Mouse (Mus musculus) olfactory bulb, adult 2 months (tissue): ENCODE measurements at regions not wholly inside any gene's neighbourhood (a gene's known extent, or its start where the extent isn't known, plus 50 kb on each side); places are given as distances from the start of the nearest gene placed in this dataset.

Experiments used
- CTCF ChIP-seq: fragments of 200-500 bp; IDR thresholded peaks from 2 replicates; pipeline ENCODE4 v1.5.1; 2012; ENCODE audit warnings: low read depth, mild to moderate bottlenecking, low read length, moderate library complexity; ENCODE audit not compliant: insufficient read depth
- POLR2A ChIP-seq: fragments of 200-500 bp; IDR thresholded peaks from 2 replicates; pipeline ENCODE4 v1.6.1; 2012; ENCODE audit warnings: mild to moderate bottlenecking, low read depth, low read length, moderate library complexity; ENCODE audit not compliant: insufficient read depth

- TF ChIP-seq POLR2A (no peak), CTCF (no peak)
These were observed 233.1 kb downstream of the Ikzf2 start for GRCm38 (mm10) chr1:69453991-69454390.
